Mouse (Mus musculus) splenic B cell, adult 2 months (primary cell): Measurements from ENCODE around the gene Tstd1.

Source experiments
- DNase-seq: peaks from one replicate; pipeline ENCODE4 v3.0.0-alpha.2; 2011; ENCODE audit warnings: low read depth, low spot score
- H3K27me3 ChIP-seq: 2 replicates; pipeline ENCODE4 v1.6.1; 2012; ENCODE audit warnings: mild to moderate bottlenecking, low read length, moderate library complexity, mixed read lengths; ENCODE audit not compliant: control insufficient read depth, poor library complexity, insufficient read depth, severe bottlenecking
- H3K36me3 ChIP-seq: 2 replicates; pipeline ENCODE4 v1.6.1; 2012; ENCODE audit warnings: mild to moderate bottlenecking, low read length, moderate library complexity, mixed read lengths; ENCODE audit not compliant: control insufficient read depth, poor library complexity, insufficient read depth, severe bottlenecking

The Tstd1 gene

GRCm38 (mm10) chr1:171454926-171455325 is 36.3 kb downstream of the Tstd1 start:
- Histone ChIP-seq H3K36me3 (no peaks in the 10 kb centered on the region), H3K27me3 (no peaks in the 10 kb centered on the region)
- DNase-seq: no peak

- DNase-seq: no peak
- Histone ChIP-seq H3K36me3 (no peaks in the 10 kb centered on the region), H3K27me3 (no peaks in the 10 kb centered on the region)
Measured at GRCm38 (mm10) chr1:171457568-171457967, 38.9 kb downstream of the Tstd1 start.

DNA sequence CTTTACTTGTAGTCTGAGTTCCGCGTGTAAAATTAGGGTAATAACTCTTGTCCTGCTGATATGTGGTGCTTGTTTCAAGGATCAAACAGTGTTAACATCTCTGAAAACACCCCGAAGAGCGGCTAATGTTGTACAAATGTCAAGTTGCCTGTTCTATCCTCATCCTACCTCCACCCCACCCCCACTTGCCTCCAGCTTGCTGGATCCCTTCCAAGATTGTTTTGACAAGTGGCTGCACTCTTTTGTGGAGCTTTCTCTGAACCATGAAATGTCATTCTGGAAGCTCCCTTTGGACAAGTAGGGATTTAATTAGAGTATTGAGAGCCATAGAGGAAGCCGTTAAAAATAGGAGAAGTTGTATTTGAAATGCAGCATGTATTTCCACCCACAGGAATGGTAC is 41.1 kb downstream of the Tstd1 start:
- DNase-seq: no peak
- Histone ChIP-seq H3K36me3 (no peaks in the 10 kb centered on the region), H3K27me3 (no peaks in the 10 kb centered on the region)

GRCm38 (mm10) chr1:171460551-171461503 is 42.2 kb downstream of the Tstd1 start:
- DNase-seq: no peak
- no peaks in the 10 kb centered on the region for H3K36me3 ChIP-seq
- H3K27me3 ChIP-seq: no peaks in the 10 kb centered on the region

- Histone ChIP-seq H3K27me3 (no peaks in the 10 kb centered on the region), H3K36me3 (no peaks in the 10 kb centered on the region)
- DNase-seq: no peak
Measured at GRCm38 (mm10) chr1:171463133-171463532, 44.5 kb downstream of the Tstd1 start.

DNA sequence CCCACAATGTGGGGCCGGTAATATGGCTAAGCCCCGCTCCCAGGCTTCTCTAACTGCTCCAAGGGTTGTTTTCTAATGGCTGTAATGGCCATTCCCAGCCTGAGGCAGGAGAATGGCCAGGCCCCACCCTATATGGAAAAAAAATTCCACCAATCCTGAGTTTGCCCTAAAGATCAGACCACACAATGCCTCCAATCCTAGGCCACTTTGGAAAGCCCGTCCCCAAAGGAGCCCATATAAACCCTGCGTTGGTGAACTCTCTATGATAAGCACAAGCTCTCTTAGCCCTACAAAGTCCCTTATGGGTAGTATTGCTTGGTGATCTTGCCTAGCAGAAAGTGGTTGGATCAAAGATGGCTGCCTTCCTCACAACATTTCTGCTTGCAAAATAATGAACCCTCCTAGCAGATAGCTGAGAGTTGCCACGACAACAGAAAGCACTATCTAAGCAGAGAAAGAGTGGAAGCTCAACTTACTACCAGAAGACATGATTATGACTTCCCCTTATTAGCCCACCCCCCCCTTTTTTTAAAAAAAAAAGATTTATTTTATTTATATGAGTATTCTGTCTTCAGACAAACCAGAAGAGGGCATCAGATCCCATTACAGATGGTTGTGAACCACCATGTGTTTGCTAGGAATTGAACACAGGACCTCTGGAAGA is 47.2 kb downstream of the Tstd1 start:
- H3K36me3 ChIP-seq: no peaks in the 10 kb centered on the region
- no peaks in the 10 kb centered on the region for H3K27me3 ChIP-seq
- DNase-seq: peak; percentile 27

DNA sequence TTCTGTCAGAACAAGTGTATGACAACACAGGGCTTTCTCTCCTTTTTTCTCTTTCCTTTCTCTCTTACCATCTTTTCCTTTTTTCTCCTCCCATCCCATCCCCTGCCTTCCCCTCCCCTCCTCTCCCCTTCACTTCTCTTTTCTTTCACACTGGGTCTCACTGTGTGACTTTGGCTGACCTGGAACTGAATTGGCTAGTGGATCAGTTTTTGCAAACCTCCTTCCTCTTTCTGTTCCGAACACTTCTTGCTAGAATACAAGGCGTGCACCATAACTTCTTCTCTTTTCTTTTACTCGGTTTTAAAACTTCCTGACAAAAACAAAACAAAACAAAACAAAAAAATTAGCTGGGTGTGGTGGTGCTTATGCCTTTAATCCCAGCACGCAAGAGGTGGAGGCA is 47.9 kb downstream of the Tstd1 start:
- Histone ChIP-seq H3K27me3 (no peaks in the 10 kb centered on the region), H3K36me3 (no peaks in the 10 kb centered on the region)
- peak; percentile 42 for DNase-seq

DNA sequence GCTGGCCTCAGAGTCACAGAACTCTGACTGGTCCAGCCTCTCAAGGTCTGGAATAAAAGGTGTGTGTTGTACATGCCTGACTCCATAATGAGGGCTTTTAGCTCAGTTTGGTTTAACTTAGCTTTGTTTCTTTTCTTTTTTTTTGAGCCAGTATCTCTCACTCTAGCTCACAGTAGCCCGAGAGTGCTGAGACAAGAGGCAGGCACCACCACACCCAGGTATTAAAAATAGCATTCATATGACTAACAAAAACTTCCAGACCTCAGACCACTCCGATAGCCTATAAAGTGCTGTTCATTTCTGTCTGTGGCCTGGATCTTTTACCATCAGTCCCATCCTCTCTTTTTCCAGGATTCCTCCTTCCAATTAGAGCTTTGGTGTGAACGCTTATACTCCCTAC is 51.0 kb downstream of the Tstd1 start:
- no peaks in the 10 kb centered on the region for H3K36me3 ChIP-seq
- no peak for DNase-seq
- H3K27me3 ChIP-seq: no peaks in the 10 kb centered on the region
